Mouse (Mus musculus): Measurements from ENCODE around the gene Prkcb.

Prkcb gene

DNA sequence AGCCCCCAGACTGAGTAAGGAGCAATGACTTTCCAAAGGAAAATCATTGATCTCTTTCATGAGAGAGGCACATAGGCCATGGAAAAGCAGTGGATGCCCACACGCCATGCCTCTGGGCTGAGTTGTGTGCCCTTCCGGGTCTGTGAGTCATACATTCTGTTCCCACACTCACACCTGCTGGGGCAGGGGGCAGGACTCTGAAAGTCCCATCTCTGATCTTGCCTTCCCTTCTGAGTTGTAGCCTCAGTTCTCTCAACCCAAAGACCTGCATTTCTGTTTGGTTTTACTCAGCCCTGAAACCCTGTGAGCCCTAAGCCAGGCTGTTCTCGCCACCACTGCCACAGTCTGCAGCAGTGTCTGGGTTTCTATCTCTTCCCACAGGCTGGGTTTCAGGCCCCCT lies 109.1 kb downstream of the Prkcb start:
- DNase-seq (ENCODE audit: low spot score in 2 of 2) = no peak

DNA sequence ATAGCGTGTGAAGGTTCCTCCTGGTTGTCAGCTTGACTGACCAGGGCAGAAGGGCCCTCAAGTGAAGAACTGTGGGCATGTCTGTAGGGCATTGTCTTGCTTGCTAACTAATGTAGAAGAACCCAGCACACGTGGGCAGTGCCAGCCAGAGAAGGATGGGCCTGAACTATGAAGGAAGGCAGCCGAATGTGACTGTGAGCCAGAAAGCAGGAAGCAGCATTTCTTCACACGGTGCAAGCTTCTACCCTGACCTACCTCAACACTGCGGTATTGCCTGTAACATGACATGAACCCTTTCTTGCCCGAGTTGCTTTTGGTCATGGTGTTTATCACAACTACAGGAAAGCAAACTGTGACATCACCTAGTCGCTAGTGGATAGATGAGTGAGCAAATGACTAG lies 113.5 kb downstream of the Prkcb start:
- DNase-seq (ENCODE audit: low spot score in 2 of 2) = no peak

DNA sequence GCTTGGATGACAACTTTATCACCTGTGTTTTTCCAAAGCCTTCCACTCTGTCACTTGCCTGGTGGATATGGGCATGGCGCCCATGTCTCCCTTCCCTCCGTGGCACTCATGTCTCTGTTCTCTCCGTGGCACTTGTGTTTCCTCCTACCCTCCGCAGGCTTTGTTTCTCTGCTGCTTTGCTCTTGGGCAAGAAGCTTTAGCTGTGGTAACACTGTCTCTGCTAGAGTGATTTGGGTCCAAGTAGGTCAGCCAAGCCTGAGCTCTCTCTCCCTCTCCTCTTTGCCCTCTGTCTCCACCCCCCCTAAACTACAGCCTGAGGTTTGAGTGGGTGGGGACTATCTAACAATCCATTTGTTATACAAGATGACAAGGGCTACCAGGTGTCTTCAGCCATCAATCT lies 114.8 kb downstream of the Prkcb start:
- no peak for DNase-seq (ENCODE audit: low spot score in 2 of 2)

DNA sequence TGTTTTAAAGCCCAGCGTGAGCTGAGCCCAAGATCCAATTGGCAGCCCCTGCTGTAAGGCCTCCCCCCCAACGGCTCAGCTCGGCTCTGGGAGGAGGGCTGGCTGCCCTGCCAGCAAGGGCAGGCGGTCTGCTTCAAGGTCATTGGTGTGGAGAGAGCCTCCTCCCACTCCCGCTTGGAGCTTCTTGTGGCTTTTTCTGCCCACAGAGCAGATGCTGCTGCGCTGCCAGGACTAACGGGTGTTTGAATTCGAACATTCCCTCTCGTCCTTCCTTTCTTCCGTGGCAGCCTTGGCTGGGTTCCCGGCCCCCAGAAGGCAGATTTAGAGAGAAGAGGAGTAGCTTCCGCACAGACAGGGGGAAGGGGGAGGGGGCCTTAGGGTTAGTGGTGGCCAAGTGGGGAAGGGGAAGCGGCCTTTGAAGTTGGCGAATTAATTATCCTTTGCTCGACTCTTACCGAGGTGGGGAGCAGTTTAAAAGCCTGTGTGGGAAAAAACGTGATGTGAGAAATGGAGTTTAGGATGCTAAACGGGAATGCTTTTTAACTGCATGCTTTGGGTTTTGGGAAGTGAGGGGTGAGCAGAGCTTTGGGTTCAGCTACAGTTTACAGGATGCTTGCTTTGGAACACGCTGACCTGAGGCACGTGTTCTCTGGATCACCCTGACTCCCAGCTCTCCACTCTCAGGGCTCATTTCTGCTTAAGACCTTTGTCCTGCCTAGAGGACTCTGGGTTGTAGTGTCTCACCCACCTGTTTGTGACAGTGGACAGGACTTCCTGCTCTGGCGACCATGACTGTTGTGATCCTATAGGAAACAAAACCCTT lies 116.2 kb downstream of the Prkcb start:
- no peak for DNase-seq (ENCODE audit: low spot score in 2 of 2)

DNA sequence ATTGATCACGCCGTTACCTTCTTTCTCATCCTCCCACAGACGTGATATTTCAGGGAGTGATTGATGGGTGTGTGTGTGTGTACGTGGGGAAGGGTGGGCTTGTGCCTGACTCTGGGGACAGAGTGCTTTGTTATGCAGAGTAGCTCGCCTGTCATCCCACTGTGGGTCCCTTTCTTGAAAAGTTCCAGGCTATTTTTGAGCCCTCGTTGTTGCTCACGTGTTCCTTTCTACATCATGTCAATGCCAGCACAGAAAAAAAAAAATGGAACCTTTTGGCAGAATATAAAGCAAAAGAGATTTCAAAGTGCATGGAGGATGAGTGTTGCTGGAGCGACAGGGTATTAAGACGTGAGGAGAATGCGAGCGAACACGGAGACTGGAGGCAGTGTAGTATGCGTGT lies 118.1 kb downstream of the Prkcb start:
- no peak for DNase-seq (ENCODE audit: low spot score in 2 of 2)

DNA sequence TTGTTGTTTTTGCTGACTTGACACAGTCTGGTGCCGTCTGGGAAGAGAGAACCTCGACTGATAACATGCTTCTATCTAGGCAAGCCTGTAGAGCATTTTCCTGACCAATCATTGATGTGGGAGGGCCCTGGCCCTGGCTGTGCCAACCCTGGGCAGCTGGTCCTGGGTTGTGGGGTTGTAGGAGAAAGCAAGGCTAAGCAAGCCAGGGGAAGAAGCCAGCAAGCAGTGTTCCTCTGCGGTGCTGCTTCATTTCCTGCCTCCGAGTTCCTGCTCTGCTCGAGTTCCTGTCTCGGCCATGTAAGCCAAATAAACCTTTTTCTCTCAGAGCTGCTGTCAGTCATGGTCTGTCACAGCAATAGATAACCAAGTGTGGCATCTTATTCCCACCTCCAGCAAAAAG lies 121.4 kb downstream of the Prkcb start:
- DNase-seq (ENCODE audit: low spot score in 2 of 2) = no peak

DNA sequence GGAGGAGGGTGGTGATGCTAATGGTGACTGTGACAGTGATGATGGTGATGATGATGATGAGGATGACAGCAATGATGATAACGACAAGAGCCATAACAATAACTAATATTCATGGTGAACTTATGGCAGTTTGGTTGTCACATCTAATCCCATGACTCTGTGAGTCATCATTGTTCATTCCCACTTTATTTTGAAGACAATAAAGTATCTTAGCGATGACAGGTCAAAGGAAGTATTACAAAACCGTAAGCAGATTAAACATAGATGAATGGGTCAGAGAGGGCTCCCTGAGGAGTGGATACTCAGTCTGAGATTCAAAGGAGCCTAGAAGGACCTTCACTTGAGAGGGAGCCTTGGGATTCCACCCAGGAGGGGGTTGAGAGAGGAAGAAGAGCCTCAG lies 122.3 kb downstream of the Prkcb start:
- DNase-seq (ENCODE audit: low spot score in 2 of 2) = no peak

DNA sequence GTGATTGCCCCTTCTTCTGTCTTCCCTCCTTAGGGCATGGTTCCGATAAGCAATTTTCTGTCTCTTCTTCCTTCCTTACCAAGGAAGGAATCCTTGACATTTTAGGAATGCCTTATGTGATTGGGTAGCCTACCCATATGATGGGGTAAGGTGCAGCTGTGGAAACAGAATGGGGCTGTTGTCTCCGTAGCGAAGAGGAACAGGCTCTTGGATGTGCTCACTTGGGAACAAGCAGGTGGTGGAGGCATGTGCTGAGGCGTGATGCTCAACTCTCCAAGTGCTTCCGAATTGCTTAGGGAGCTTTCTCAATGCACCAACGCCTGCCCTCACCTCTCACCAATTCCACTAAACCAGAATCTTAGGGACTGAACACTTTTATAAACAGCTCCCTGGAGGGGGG lies 124.7 kb downstream of the Prkcb start:
- no peak for DNase-seq (ENCODE audit: low spot score in 2 of 2)

DNA sequence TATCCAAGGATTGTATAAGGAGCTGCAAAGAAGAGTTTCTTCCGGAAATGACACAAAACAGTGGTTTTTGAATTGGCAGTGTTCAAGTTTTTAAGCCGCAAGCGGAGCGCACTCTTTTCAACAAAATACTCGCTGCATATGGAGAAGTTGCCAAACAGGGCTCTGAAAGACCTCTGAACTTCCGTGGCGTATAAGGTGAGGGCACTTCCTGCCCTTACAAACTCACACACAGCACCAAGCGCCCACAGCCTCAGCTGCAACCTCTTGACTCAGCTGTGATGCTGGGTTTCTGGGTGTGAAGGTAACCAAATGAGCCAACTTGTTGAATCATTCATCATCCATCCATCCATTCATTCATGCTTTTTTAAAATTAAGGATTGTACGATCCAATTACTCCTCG lies 125.6 kb downstream of the Prkcb start:
- DNase-seq (ENCODE audit: low spot score in 2 of 2) = no peak

DNA sequence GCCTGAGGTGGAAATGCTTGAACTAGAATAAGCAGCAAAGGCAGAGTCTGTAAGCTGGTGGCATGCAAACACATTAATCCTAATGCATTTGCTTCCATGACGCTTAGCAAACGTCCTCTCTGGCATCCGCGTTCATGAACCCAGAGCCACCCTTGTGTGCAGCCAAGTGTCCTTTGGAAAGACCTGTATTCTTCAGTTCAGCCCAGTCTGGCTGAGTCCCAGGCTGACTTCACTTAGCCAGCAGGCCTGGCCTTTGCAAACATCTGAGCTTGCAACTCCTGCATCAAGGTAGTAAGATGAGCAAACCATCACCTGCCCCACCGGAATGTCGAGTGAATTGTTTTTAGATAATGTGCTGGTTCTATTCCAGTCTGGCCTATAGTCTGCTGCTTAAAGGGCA lies 126.1 kb downstream of the Prkcb start:
- DNase-seq (ENCODE audit: low spot score in 2 of 2) = no peak

DNA sequence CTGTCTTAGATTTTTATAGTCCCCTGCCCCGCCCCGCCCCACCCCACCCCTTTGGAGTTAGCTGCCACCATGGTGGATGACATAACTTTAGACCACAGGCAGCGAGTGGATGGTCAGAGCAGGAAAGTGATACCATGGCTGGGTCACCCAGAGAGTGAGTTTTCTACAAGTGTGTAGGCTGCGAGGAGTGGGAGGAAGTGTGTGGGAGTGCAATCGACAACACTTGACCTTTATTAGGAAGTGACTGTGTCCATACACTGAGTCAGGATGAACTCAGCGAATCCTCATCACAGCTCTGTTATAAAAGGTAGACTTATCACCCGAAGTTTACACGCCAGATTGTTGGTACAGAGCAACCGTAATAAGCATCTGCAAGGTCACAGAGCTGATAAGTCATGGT lies 126.8 kb downstream of the Prkcb start:
- DNase-seq (ENCODE audit: low spot score in 2 of 2) = no peak

DNA sequence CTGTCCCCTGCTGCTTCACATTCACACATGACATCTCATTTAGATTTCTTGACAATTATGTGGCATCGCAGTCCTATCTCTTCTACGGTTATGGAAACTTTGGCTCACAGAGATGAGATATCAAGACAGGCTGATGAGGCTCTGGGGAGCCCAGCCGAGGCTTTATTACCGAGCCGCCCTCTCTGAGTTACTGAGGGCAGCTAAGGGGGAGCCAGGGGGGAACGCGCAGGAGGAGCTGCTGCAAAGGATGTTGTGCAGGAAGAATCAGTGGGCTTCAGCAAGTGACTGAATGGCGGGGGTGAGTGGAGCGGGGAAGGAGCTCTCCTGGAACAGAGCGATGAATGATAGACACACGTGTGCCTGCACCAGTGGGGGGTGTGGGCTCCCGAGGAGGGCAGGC lies 127.4 kb downstream of the Prkcb start:
- DNase-seq (ENCODE audit: low spot score in 2 of 2) = no peak

DNA sequence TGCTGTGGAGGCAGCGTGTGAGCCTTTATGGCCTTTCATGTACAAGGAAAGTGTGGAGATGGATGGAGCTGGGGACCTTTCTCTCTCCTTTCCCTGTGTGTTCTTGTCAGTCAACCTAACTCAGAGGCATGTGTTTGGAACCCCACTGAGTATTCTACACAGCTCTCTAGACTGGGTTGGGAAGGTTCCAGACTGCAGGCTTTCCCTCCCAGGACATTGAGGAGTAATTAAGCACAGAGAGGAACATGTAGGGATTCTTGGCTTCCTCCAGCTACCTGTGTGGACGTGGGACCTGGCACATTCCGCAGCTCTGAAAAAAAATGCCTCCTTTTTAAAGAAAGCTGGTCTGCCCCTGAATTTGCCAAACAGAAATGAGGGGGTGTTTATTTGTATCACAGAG lies 130.0 kb downstream of the Prkcb start:
- DNase-seq (ENCODE audit: low spot score in 2 of 2) = no peak

DNA sequence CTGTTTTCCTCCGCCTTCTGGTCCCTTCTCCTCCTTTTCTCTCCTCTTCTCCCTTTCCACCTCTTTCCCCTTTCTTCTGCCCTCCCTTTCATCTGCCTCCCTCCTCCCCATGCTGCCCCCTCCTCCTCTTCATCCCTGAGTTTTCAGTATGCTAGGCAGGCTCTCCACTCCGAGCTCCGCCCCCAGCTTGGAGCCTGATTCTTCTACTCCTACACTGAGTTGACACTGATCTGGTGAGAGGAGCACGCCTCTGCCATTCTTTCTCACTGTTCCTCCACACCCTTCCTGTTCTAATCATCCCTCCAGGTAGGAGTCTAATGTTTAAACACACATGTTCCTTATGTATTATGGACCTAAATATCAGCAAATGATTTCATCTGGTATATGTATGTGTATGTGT lies 135.3 kb downstream of the Prkcb start:
- no peak for DNase-seq (ENCODE audit: low spot score in 2 of 2)

DNA sequence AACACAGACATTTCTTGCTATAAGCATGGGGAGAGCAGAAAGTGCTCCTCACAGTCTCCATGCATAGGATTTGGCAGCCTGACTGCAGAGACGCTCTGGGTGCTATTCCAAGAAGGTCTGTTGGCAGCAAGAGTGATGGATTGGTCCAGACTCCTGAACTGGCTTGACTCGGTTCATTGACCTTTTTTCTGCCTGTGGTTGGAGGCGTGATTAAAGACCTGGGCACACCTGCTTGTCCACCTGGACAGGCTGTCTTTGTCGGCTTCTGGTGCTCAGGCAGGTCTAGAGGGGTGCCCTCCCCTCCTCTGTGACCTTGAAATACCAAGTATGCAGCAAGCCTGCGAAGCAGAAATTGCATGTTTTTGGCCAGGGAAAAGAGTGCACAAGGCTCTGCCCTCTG lies 140.6 kb downstream of the Prkcb start:
- no peak for DNase-seq (ENCODE audit: low spot score in 2 of 2)

DNA sequence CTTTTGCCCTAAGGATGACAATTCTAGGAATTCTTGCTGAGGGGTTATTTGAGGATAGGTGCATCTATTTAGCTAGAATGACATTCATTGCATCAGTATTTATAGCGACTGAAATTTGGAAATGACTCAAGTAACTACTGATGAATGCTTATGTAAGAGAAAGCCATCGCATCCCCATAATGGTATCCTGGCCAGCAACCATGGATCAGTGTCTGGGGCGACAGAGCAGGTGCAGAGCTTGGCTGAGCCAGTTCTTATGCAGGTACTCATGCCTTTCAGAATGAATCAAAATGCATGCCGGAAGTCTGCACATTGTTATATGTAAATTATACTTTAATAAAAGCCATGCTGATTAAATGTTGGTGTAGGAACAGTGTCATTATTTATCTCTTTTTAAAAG lies 143.8 kb downstream of the Prkcb start:
- DNase-seq (ENCODE audit: low spot score in 2 of 2) = no peak

DNA sequence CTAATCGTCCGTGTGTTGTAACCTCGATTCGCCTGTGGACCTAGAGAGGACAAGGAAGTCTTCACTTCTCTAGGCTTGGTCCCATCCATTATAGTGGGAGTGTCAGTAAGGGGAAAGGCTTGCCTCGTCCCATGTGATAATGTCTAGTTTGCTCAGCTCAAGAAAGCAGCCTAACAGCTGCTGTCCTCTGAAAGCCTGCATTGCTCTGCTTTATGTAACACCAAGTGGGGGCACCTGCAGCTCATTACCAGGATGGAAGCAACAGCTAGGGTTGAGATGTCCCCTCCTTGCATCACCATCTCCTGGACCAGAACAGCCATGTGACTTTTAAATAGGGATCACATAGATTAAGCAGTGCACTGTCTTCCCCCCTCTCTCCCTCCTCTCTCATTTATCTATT lies 144.8 kb downstream of the Prkcb start:
- DNase-seq (ENCODE audit: low spot score in 2 of 2) = no peak

DNA sequence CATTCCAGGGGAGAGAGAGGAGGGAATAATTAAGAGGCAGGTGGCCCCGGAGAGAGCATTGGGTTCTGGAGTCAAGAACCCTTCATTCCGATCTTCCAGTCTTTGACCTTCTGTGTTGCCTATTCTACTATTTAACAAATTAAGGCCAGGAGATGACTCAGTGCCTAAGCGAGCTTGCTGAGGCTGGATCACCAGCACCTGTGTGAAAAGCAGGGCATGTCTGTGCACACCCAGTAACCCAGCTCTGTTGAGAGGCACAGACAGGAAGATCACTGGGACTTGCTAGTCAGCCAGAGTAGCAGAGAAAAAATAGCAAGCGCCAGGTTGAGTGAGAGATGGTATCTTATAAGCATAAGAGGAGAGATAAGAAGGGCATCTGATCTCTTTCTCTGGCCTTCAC lies 146.4 kb downstream of the Prkcb start:
- DNase-seq (ENCODE audit: low spot score in 2 of 2) = no peak

DNA sequence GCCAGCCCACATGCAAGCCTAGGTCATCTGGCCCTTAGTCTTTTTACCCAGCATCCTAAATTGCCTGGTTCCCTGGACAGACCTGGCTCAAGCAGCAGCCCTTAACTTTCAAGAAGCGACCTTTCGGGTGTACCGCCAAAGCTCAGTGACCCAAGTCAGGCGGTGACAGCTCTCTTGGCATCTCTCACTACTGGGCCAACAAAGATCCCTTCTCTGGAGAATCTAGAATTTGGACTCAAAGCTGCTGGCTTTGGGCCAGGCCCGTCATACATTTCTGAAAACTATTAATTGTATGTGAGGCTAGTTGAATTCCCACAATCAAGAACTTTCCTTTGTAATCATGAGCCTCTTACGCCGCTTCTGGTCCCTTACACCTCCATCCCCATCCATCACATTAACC lies 147.0 kb downstream of the Prkcb start:
- no peak for DNase-seq (ENCODE audit: low spot score in 2 of 2)

DNA sequence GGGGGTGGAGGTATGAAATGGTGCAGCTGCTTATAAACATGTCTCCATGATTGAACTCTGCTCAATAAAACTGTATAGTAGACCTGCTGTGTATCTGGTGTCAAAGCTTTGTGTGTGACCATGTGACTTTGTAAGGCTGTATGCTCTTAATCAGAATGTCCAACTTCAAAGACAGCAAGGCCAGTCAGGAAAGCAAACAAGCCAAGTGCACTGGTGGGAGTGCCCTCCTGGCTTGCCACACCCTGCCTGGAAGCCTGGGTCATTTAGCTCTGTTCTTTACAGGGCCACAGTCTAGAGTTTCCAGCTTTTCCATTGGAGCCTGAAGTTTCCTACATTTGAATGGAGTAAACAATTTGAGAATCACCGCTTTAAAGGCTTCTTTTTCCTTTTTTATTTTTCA lies 148.8 kb downstream of the Prkcb start:
- DNase-seq (ENCODE audit: low spot score in 2 of 2) = no peak

DNA sequence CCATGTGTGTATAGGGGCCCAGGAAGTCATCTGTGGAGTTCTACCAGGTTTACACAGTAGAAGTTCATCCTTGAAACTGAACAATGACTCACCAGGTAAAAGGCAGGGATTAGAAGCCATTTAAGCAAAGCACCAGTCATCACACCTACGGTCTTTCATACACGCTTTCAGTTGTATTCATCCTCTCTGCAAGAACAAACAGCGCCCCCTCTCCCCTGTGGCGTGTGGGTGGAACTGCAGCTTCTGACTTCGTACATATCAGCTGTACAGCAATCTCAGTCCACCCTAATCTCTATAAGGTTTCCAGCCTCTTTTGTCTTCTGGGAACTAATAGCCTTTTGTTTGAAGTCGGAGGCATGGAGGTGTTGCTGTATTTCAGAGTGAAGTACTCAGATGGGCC lies 156.5 kb downstream of the Prkcb start:
- peak; percentile 21 to 54 for DNase-seq (ENCODE audit: low spot score in 2 of 2)

DNA sequence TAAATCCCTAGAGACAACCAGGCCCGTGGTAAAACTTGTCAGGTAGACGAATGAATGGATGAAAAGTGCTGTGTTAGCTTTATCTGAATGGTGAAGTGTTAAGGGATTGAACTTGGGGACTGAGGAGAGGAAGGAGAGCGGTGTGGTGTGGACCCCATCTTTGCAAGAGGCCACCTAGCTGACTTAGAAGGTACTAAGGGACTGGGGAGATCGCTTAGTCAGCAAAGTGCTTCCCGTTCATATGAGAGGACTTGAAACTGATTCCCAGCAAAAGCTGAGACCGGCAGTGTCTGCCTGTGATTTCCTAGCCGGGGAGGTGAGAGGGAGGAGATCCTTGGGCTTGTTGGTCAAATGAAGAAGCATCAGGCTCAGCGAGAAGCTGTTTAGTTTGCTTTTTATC lies 164.1 kb downstream of the Prkcb start:
- no peak for DNase-seq (ENCODE audit: low spot score in 2 of 2)

DNA sequence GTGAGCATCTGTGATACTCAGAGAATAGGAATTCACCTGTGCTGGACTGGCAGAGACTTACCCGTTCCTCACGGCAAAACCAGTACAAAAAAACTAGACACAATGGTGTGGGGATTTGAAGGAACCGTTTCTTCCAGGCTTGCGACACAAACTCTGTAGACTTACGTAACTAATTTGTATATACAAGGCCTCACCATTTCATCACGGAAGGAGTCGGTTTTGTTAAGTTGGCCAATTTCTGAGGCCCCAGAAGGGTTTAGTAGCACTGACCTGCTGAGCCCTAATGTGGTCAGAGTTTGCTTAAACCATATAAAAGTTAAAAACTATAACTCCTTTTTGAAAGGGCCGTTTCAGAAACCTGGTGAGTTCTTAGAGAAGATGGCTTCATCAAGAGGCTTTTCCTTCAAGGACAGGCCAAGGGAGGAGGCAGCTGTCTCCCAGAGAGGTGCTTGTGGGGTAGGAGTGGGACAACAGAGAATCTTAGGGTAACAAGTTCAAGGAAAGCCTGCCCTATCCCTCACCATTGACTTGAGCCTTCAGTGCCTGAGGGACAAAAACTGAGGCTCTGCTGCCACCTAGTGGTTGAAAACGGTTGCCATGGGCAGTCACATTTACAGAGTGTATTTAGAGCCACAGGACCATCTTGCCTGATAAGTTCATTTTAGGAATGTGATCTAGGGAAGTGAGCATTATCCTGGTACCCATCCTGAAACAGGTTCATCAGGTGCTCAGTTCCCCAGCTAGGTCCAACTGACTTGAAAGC lies 170.8 kb downstream of the Prkcb start:
- DNase-seq (ENCODE audit: low spot score in 2 of 2) = peak; percentile 58 to 82

DNA sequence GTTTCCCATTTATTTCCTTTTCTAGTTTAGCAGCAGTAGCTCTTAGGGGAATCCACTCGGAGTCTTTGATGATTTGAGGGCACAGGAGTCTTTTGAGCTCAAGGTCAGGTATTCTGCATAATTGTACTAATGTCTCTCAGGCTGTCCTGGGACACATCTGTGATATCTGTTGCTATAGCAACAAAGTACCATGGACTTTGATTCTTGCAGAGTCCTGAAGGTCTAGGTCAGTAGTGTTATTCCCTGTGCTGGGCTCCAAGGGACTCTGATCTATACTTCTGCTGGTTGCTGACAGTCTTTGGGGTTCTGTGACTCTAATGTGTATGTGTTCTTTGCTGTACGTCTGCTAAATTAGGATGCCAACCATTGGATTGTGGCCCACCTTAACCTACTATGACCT lies 171.5 kb downstream of the Prkcb start:
- no peak for DNase-seq (ENCODE audit: low spot score in 2 of 2)

Data from spleen, postnatal 14 days (tissue).